Mouse (Mus musculus) small intestine, adult 2 months (tissue): Measurements from ENCODE around the gene Ttc17. TPM values are rescaled to one million over a fixed set of nuclear protein-coding genes. Genes with fewer than 3 reads are reported as not detected.

Experiments
- H3K27ac ChIP-seq: fragments of 200-500 bp; 2 replicates; pipeline ENCODE4 v1.5.1; 2012; ENCODE audit warnings: low read depth, low read length, control low read depth, inconsistent platforms; ENCODE audit not compliant: insufficient read depth
- H3K27me3 ChIP-seq: fragments of 200-500 bp; 2 replicates; pipeline ENCODE4 v1.6.1; 2012; ENCODE audit warnings: mild to moderate bottlenecking, moderate library complexity, low read length, inconsistent platforms; ENCODE audit not compliant: control insufficient read depth, insufficient read depth
- H3K36me3 ChIP-seq: fragments of 200-500 bp; 2 replicates; pipeline ENCODE4 v1.6.1; 2012; ENCODE audit warnings: mild to moderate bottlenecking, low read length, control low read depth, inconsistent platforms; ENCODE audit not compliant: control insufficient read depth, insufficient read depth
- H3K4me1 ChIP-seq: fragments of 200-500 bp; 2 replicates; pipeline ENCODE4 v1.6.1; 2012; ENCODE audit warnings: low read length, inconsistent platforms, mixed read lengths; ENCODE audit not compliant: control insufficient read depth, insufficient read depth, insufficient read length
- H3K4me3 ChIP-seq: fragments of 200-500 bp; 2 replicates; pipeline ENCODE4 v1.5.1; 2012; ENCODE audit warnings: low read depth, mild to moderate bottlenecking, control low read depth, inconsistent platforms, low read length, moderate library complexity
- CTCF ChIP-seq: fragments of 200-500 bp; IDR thresholded peaks from 2 replicates; pipeline ENCODE4 v1.5.1; 2012; ENCODE audit warnings: low read depth, mild to moderate bottlenecking, control low read depth, inconsistent platforms, low read length, moderate library complexity, mixed read lengths; ENCODE audit not compliant: insufficient replicate concordance, insufficient read length; ENCODE audit errors: extremely low read depth
- POLR2A ChIP-seq: fragments of 200-500 bp; IDR thresholded peaks from 2 replicates; pipeline ENCODE4 v1.6.1; 2012; ENCODE audit warnings: low read depth, mild to moderate bottlenecking, control low read depth, inconsistent platforms, low read length, moderate library complexity
- WGBS: fragments of 180-500 bp; shearing (Covaris S2); methylation state at CpG from one replicate; pipeline ENCODE4 v1.1.7; 2018; 5-methylcytosine and 5-hydroxymethylcytosine counted together
- polyA plus RNA-seq: library from polyadenylated mRNA; depleted of rRNA; stranded (reverse); fragments of >200 nt; gene quantifications from 2 replicates; pipeline ENCODE4 v1.2.3, GENCODE M21; 2012; rRNA removed

The Ttc17 gene
- polyA plus RNA-seq, 1 experiment, result 12.3 TPM

DNA sequence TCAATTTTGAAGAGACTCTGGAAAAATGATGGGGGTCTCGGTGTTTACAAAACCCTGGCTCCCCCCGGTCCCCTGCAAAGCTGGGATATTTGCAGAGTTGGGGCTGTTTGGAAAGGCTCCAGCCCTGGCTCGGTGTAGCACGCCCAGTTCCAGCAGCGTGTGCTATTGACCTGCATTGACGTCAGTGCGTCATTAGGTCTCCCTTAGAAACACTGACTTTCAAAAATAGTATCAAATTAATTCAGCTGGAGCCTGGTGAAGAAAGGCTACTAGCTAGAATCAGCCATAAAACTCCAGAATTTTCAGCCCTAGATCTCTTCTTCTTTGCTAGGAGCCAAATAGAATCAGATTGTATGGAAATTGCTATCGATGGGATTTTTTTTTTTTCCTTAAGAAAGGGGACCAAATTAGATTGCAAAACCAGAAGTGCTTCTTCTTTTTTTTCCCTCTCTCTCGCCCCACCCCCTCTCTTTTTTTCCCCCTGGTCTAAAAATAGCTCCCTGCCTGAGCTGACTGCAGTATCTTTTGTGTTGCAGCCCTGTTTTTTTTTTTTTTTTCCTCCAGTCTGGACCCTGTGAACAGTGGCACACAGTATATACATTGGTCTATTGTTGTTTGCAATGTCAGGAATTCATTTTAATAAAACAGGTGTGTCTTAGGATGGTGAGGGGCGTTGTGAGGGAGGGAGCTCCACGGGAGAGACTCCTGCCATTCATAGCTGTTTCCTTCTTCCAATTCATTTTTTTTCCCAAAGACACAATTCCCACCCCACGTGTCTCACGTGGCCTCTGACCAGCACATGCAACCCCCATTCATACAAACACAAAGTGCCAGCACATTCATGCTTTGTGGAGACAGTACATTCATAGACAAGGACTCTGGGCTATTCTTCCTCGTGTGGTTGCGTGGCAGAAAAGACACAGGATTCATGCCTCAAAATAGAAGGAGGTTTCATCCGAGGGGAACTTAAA is 141.0 kb downstream of the Ttc17 start:
- TF ChIP-seq CTCF (no peak), POLR2A (no peak)
- H3K4me1 ChIP-seq, result no peaks in the 10 kb centered on the region
- no peaks in the 10 kb centered on the region for H3K36me3 ChIP-seq
- 8% methylated on average over 16 of the region's 16 CpGs for WGBS
- no peak overlapping the region for H3K27ac ChIP-seq
- peaks cover 10% of the 10 kb centered on the region for H3K27me3 ChIP-seq
- H3K4me3 ChIP-seq, result no peak overlapping the region

DNA sequence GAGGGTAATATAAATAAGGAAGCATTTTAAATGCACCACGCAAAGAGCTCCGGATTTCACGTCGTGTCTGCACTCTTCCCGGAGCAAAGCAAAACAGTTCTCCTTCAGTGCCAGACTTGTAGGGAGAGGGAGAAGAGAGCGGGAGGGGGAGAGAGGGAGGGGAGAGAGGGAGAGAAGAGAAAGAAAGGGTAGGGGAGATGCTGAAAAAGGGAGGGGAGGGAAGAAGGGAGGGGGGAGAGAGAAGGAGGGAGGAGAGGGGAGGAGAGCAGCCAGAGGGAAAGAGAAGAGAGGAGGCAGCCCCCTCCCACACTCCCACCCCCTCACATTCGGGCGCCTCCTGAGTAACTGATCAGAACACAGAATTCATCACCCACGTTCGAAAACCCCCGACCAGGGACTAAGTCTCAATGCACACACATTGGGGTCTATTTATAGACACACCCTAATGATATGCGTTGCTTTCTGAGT is 141.8 kb downstream of the Ttc17 start:
- 3% methylated on average over 12 of the region's 12 CpGs for WGBS
- H3K27me3 ChIP-seq, result peaks cover 10% of the 10 kb centered on the region
- no peaks in the 10 kb centered on the region for H3K4me1 ChIP-seq
- H3K36me3 ChIP-seq, result no peaks in the 10 kb centered on the region
- TF ChIP-seq CTCF (no peak), POLR2A (no peak)
- no peak overlapping the region for H3K4me3 ChIP-seq
- H3K27ac ChIP-seq, result no peak overlapping the region

DNA sequence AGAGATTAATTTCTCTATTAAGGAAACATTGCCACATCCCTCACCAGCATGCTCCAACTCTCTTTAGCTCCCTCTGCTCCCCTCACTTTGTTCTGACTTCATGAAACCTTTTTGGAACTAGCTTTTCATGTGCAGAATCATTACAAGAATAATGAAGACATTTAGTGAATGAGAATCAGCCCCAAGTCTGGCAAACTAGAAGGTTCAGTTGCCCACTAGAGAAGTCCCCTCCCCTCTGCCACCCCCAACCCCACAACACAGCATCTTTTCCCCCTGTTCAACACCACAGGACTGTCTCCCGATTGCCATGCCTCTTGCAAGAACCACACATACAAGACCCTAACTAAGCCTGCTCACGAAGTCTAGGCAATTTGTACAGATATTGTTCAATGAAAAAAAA is 142.5 kb downstream of the Ttc17 start:
- WGBS, result 1% methylated on average over 2 of the region's 2 CpGs
- no peak for TF ChIP-seq CTCF
- TF ChIP-seq POLR2A, result no peak
- peaks cover 10% of the 10 kb centered on the region for H3K27me3 ChIP-seq
- H3K4me1 ChIP-seq, result no peaks in the 10 kb centered on the region
- no peak overlapping the region for H3K27ac ChIP-seq
- H3K36me3 ChIP-seq, result no peaks in the 10 kb centered on the region
- H3K4me3 ChIP-seq, result no peak overlapping the region

DNA sequence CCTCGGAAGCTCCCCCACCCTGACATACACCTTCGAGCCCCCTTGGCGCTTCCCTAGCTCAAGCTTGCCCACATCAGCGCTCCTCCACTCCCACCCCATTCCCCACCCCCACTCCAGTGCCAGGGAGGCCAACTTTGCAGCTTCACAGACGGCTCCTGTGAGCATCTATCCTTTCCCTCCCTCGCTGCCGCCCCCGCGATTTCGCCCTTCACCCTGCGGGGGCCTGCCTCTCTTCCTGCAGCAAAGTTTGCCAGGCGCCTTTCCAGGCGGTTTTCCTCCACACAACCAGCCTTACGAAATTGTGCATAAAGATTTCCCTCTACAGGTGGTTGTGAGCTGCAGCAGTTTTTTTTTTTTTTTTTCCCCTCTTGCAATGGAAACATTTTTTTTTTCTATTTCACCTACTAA is 143.0 kb downstream of the Ttc17 start:
- Histone ChIP-seq H3K27ac (no peak overlapping the region), H3K4me3 (no peak overlapping the region), H3K27me3 (peaks cover 10% of the 10 kb centered on the region), H3K4me1 (no peaks in the 10 kb centered on the region), H3K36me3 (no peaks in the 10 kb centered on the region)
- 3% methylated on average over 14 of the region's 14 CpGs for WGBS
- TF ChIP-seq POLR2A, result no peak

DNA sequence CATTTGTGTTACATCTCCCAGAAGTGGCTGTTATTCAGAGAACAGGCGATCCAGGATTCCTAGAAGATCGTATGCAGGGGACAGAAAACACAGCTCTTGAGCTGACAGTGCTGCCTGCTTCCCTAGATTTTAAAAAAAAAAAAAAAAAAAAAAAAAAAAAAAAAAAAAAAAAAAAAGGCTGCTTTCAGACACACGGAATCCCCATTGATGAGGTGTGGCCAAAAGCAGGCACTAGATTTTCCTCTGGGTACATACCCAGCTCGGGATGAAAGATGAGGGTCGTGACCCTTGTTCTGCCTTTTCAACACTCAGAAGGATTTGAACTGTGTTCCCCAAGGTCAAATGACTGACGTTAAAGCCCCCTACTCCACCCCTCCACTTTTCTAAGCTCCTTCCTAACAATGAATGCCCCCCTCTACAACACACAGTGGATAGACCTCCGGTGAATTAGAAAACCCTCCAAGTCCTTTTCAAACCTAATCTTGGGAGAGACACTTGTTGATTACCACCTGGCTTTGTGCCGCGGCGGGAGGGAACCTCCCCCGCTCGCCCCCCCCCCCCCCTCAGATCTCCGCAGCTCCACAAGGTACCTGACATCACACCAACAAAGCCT is 143.5 kb downstream of the Ttc17 start:
- Histone ChIP-seq H3K27ac (no peak overlapping the region), H3K27me3 (peaks cover 10% of the 10 kb centered on the region), H3K36me3 (no peaks in the 10 kb centered on the region), H3K4me3 (no peak overlapping the region), H3K4me1 (no peaks in the 10 kb centered on the region)
- 5% methylated on average over 12 of the region's 13 CpGs for WGBS
- no peak for TF ChIP-seq CTCF
- no peak for TF ChIP-seq POLR2A

DNA sequence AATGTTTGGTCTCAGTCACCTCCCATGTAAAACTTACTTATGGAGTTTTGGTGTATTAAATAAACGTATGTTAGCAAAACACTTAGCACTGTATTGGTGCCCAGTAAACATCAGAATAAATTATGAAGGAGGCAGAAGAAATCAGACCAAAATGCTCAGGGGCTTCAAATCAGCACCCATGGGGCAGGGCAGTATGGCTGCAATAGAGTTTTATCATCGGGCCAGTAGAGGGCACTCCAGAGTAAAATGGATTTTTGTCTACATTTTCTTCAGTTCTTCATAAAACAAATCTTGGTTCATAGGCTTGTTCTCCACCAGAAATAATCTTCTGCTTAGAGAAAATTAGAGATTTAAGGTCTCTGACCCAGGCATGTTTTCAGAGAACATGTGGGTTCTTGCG is 152.4 kb downstream of the Ttc17 start:
- H3K27me3 ChIP-seq, result 0 out of 2 replicates have a peak, but pooled peaks cover 2% of the 10 kb centered on the region
- TF ChIP-seq CTCF (0 out of 2 replicates have a peak, but pooled peaks have one; percentile 28), POLR2A (no peak)
- WGBS, result 26% methylated on average over 3 of the region's 3 CpGs

More for the DNA sequence above, 152.4 kb downstream of the Ttc17 start:
- Histone ChIP-seq H3K36me3 (no peaks in the 10 kb centered on the region), H3K27ac (no peak overlapping the region), H3K4me3 (no peak overlapping the region), H3K4me1 (no peaks in the 10 kb centered on the region)

Other genes starting within 250 kb of the Ttc17 start
- 6.5 and 11.6 TPM in 2 replicates for gene Hsd17b12, start 248.7 kb downstream of the Ttc17 start, polyA plus RNA-seq
- gene Api5, start 31.4 kb upstream of the Ttc17 start, polyA plus RNA-seq, result 16.1 and 17.6 TPM in 2 replicates